Mouse (Mus musculus) yolk sac, embryonic 10.5 days (tissue): ENCODE data around the gene Trak2.
"Not testable (repeated sequence)": the region's sequence is repeated elsewhere in the genome, so short reads cannot be mapped to it uniquely, and the experiment has no call there.

Experiments used
- DNase-seq: peaks from one replicate; pipeline ENCODE4 v3.0.0-alpha.2; 2017; ENCODE audit warnings: low spot score

Gene Trak2

DNA sequence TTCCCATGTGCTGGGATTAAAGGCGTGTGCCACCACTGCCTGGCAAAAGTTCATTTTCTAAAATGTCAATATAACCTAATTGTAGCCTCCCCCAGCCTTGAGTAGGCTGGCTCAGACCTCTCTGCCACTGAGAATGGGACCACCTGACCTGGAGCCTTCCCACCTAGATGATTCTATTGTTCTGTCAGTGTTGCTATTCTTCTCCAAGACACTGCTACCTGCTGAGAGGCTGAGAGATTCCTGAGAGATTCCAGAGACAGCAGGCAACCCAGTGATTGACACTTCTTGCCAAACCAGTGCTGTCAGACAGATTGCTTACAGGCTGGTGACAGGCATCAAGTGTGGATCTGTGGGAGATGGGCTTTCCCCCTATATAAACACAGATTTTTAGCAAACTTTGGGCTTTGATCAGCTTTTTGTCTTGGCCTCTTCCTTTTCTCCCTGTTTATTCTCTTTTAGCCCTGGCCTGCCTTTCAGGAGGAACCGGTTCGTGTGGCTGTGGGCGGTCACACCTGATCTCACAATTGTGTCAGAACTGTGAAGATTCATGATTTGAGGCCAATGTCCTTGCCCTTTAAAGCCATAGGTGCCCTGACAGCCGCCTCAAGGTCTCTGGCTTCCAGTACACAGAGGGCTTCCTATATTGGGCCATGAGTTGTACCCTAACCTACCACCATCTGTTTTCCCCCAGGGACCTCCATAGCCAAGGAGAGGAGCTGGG, 83.2 kb downstream of the Trak2 start:
- no peak for DNase-seq

DNA sequence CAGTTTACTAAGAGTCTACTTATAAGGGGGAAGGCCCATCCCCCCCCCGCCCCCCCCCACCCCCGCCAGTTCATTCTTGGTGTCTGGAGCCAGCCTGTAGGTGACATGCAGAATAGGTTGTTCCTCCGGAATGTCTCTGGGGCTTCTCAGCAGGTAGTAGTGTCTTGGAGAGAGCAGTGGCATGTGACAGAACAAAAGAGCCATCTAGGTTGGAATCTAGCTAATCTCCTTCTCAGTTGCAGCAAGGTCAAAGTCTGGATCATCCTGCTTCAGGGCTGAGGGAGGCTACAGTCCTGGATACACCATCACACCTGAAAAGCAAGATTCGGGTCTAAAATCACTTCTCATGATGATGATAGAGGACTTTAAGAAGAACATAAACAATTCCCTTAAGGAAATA, 87.6 kb downstream of the Trak2 start:
- DNase-seq, result no peak

DNA sequence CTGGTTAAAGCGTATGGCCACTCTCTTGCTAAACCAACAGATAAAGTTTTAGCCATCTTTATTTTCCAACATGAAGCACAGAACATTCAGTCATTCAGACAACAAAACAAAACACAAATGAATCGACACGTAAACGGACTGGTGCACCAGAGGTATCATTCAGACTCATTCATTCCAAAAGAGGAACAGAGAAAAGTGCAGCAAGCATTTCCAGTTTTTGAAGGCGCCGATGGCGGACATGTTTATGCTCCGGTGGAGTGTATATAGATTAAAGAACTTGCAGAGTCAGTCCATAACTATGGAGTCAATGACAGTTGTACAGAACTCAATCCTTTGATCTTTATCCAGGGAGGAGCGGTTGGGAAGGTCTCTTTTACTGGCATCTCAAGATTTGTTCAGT, 90.0 kb downstream of the Trak2 start:
- DNase-seq, result not testable (repeated sequence)

DNA sequence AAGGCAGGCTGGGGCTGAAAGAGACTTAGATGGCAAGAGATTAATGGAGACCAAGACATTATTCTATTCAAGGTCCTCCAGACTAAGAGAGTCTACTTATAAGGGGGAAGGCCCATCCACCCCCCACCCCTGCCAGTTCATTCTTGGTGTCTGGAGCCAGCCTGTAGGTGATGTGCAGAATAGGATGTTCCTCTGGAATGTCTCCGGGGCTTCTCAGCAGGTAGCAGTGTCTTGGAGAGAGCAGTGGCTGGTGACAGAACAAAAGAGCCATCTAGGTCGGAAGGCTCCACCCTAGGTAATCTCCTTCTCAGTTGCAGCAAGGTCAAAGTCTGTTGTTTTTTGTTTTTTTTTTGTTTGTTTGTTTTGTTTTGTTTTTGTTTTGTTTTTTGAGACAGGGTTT, 93.9 kb downstream of the Trak2 start:
- not testable (repeated sequence) for DNase-seq

DNA sequence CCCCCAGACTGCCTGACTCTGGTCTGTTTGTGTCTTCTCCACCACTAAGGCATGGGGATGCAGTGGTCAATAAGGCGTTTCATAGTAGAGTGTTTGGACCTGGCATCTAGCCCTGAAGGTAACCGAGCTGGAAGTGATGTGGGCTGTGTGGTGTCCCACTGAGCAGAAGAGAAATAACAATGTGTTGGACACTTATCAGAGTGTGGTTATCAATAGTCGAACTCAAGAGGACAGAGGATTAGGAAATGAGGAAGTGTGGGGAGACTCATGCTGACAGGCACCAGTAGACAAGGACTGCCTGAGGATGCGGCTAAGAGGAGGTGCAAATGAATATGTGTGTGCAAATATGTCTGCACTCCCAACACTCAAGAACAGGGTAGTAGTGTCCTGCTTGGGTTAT, 96.7 kb downstream of the Trak2 start:
- not testable (repeated sequence) for DNase-seq

DNA sequence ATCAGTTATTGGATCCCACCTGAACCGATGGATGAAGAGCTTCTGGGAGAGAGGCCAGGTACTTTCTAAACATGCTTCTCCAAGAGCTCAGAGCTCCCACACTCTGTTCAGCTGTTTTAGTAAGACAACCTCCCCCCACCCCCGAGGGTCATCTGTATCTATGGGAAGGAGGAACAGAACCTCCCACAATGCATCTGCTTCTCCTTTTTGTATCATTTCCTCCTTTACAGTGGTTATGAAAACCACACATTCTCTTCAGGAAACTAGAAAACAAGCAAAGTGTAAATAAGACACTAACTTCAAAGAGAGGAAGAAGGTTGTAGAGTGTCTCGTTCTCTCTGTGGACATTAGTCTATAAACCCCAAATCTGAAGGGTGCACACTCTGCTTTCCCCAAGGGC, 112.6 kb downstream of the Trak2 start:
- not testable (repeated sequence) for DNase-seq

DNA sequence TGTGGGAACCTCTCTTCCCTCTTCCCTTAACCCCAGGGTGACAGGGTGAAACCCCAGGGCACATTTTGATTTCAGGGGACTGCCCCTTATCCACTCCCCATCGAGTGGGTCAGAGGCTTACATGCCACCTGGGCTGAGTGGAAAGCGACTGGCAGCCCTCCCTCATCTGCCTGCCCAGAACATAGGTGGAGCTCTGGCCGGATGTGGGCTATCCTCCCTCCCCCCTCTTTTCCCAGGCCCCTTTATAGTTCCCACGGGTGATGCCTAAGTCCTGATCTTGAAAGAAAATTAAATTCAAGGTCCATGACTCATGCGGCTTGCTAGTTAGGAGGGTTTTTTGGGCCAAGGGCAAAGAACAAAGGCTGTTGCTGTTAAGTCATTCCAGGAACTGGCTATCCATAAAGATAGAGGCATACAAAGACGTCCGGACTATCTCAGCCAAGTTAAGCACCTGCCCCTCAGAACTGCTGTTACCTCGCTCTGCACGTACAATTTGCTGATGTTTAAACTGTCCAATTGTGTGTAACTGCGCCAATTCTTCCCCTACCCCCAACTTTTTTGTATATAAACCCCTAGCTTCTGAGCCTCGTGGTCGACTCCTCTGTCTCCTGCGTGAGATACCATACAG, 113.4 kb downstream of the Trak2 start:
- not testable (repeated sequence) for DNase-seq

DNA sequence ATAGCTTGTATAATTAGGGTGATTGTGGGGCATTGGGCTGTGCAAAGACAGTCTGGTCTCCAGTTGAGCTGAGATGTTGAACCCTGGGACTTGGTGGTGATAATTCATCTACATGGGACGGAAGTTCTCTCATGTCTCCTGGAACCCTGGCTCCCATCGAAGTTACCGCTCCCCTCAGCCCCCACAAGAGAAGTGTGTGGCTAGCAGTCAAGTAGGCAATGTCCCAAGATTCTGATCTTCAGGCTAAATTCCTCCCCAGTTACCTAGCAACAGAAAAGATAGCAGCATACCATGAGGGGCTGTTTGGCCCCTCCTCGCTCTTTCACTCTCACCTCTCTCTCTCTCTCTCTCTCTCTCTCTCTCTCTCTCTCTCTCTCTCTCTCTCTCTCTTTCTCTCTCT, 114.1 kb downstream of the Trak2 start:
- DNase-seq, result not testable (repeated sequence)

DNA sequence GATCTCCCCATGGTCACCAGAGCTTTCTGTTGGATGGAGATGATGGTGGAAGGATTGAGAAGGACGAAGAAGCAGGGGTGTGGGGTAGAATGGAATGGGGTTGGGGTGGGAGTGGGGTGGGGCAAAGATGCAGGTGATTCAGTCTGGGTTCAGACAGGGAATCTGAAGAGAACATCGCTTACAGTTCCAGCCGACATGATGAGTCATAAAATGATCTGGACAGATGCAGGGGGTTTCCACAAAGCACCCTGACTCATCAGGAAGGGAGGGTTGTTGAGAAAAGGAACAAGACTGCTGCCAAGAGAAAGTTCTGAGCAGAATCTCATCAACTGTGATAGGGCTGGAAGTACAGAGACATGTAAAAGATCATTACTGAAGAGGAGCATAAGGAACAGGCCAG, 116.4 kb downstream of the Trak2 start:
- DNase-seq, result not testable (repeated sequence)
